Mouse (Mus musculus): Measurements from ENCODE around the gene Pou2f2.
A peak's percentile ranks its signal among the peaks of the same experiment; 100 is the strongest.

Pou2f2 gene

DNA sequence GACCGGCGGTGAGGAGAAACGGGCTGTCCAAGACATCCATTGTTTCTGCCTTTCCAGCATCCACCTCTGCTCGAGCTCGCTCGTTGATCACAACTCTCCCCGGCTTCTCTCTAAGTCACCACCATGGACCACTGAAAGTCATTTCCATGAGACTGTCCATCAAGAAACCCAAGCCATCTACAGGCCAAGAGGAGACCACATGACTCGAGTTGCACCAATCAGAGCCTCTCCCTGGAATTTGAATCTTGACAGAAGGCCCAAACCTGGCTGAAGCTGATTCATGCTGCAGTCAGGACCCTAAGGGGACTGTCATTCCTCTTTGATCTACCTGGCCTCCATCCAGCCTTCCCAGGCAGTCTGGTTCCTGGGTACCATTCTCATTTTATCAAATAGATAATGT, 12.6 kb upstream of the Pou2f2 start:
- no peak for DNase-seq

DNA sequence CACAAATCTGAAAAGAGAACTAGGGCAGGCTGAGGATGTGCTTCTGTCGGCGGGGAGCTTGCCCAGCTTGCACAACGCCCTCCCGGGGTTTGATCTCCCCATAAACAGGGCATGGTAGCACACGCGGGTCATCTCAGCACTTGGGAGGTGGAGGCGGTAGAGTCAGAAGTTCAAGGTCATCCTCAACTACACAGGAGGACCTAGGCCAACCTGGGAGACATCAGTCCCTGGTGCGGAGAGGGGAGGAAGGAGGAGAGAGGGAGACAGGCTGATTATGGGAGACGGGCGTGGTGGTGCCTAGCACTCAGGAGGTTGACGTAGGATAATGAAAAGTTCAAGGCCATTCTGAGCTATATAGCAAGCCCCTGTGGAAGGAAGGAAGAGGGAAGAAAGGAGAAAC, 11.3 kb upstream of the Pou2f2 start:
- no peak for DNase-seq

- peak; percentile 93 for DNase-seq
Observed at GRCm38 (mm10) chr7:25187662-25188650, 8.4 kb upstream of the Pou2f2 start.

DNA sequence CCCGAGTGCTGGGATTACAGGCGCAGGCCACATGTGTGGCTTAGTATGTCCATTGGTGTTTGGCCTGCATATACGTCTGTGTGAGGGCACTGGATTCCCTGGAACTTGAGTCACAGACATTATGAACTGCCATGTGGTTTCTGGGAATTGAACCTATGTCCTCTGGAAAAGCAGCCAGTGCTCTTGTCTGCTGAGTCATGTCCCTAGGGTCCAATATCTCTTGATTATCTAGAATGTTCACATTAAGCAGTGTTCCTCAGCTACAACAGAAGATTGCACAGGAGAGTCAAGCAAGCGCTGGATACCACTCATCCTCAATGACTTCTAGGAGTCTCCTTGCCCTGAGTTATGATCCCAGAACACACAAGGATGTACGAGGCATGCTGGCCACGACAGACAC, 4.6 kb upstream of the Pou2f2 start:
- no peak for DNase-seq

DNA sequence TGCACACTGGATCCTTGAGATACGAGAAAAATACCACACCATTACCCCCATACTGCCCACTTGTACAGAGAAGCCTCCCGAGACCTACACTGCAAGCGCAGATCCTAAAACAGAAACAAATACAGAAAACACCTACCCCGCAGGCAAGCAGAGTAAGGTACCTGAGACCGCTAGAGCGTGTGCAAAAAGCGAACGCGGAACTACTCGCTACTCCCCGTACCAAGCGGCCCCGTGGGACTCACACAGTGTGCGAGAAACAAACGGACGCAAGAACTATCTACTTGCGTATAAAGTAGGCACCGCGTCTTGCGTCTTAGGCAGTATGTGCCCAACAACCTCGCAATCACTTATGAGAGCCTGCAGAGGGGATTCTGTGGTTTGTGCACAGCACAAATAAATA, 2.3 kb upstream of the Pou2f2 start:
- DNase-seq = no peak

GRCm38 (mm10) chr7:25181331-25181790, 1.8 kb upstream of the Pou2f2 start:
- DNase-seq = peak; percentile 48

DNA sequence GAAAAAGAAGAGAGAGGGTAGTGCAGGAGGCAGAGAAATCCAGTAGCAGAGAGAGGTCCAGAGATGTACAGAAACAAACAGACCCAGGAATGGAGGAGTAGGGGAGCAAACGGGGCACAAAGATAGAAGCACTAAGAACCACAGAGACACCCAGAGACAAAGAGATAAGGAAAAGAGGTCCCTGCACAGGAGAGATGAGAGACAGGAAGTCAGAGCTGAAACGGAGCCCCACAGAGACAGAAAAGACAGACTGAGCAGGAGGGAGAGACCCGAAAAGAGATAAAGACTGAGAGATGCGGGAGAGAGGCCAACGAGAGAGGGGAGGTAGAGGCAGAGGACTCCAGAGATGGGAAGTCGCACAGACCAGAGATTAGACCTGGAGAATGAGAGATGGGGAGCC, 986 bp upstream of the Pou2f2 start:
- no peak for DNase-seq

GRCm38 (mm10) chr7:25178787-25179605, 530 bp downstream of the Pou2f2 start:
- peak; percentile 40 for DNase-seq

DNA sequence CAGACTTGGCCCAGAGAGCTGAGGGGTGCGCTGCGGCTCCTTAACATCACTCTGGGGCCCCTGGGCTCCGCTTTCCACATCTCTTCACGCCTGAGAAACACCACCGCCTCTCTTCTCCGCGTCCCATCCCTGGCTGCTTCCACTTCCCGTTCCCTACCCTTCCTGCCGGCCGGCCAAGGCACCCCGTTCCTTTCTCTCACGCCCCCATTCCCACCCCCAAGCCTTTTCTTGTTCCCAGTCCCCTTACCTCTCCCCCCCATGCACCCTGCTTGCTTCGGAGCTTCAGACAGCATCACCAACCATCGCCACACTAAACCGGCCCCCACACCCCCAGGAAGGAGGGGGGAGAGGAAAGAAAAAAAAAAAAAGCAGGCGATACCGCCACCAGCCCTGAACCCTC, 1.2 kb downstream of the Pou2f2 start:
- DNase-seq = no peak

GRCm38 (mm10) chr7:25174343-25174742, 5.2 kb downstream of the Pou2f2 start:
- no peak for DNase-seq

- DNase-seq = no peak
Observed at GRCm38 (mm10) chr7:25172669-25173068, 6.9 kb downstream of the Pou2f2 start.

GRCm38 (mm10) chr7:25170583-25170982, 8.9 kb downstream of the Pou2f2 start:
- no peak for DNase-seq

GRCm38 (mm10) chr7:25166106-25166505, 13.4 kb downstream of the Pou2f2 start:
- no peak for DNase-seq

DNA sequence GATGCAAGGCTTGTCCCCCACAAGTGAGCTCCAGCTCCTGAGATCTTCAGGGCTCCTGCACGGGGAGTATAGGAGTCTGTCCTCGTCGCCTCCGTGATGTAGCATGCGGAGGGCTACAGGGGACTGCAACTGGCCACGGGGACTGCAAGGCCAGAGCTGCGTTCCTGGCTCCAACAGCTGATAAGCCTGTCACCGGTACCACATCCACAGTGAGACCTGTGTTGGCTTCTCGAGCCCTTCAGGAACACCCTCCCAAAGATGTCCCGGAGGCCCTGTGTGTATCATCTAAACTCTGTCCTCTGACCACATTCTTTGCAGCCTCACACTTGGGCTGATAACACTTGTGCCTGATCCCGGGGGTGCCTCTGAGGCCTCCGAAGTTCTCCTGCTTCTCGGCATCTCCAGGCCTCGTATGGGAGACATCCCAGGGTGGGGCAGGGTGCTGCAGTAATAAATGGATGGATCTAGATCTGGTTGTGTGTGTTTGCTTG, 23.3 kb downstream of the Pou2f2 start:
- no peak for DNase-seq

DNA sequence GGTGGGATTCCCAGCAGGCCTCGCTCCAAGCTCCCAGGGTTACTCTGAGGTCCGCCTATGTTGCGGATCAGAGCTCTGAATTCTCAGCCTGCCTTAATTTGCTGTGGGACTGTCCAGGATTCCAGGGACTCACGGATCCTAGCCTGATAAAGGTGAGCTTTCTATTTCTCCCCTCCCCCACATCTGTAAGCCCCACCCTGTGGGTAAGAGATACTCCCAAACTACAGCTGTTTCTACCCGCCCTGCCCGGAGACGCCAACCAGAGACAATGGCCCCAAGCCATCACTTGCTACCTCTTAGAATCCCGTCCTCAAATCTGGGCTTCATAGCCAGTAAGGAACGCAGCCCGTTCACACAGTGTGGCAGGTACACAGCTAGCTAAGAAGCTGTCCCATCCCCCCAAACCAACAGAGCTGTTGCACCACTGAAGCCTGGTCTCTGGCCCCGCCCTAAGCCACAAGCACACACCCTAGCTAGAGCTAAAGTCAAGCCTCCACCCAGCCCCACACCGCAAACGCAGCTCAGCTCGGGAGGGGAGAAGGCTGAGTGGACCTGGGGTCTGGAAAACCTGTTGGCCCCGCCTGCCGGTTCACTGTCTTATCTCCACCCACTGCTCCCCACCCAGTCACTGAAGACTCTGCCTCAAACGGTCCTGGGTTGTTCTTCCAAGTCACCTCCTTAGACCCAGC, 23.9 kb downstream of the Pou2f2 start:
- no peak for DNase-seq

GRCm38 (mm10) chr7:25154648-25155047, 24.9 kb downstream of the Pou2f2 start:
- no peak for DNase-seq

DNA sequence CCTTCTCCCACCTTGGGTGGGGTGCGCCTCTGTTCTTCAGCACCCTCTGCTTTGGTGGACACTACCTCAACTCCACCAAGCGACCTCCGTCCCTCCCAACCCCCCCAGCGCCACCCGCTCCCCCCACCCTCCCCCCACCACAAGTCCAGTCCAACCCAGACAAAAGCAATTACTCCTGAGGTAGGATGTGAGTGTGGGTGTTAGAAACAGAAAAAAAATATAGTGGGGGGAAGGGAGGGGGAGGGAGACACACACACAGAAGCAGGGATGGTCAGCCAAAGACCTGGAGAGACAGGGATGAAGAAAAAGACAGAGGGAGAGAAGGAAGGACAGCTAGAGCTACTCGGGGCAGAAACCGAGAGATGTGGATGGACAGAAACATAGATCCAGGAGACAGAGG, 25.7 kb downstream of the Pou2f2 start:
- DNase-seq = no peak

DNA sequence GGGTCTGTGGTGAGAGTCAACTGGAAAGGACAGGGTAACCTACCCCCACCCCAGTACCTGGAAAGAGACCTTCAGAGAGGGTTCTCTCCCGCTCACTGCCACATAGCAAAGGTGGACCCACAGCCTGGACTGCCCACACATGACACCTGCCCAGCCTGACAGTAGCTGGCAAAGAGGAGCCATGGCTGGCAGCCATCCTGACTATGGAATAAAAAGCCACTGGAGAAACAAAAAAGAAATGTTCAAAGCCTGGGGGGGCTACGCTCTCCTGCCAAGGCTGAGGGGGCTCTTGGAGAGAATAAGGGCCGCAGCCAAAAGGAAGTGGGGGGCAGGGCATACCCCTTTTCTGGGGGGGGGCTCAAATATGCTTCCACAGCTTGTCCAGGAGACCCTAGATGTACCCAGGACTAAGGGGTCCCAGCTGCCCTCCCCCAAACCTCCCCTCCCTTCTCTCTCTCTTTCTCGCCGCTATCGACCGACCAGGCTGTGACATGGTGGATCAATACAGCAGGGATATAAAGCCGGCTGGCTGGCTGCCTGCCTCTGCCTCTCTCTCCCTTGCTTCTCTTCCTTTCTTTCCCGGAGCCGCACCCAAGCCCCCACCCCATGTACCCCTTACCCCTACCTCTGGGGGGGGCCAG, 27.5 kb downstream of the Pou2f2 start:
- no peak for DNase-seq

- DNase-seq = no peak
Observed at GRCm38 (mm10) chr7:25151009-25151408, 28.5 kb downstream of the Pou2f2 start.

DNA sequence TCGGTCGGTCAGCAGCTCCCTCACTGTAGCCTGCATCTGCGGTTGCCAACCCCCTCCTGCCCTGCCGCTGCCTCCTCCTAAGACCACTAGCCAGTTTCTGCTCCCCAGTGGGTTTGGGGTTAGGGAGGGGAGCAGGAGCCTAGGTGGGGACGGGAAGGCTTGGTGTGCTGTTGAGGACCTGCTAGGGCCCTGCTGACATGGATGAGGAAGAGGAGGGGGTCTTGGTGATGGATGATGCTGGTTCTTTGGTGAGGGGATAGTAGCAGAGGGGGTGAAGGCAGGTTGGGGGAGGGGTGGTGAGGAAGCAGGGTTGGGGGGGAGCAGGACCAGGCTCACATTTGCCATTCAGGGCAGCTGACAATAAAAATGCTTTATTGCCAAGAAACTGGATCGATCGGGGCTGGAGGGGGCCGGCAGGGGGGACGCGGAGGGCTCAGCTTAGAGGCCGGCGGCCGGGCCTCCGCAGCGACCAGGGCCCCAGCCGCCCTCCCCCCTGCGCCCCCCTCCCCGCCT, 29.3 kb downstream of the Pou2f2 start:
- DNase-seq = no peak

DNA sequence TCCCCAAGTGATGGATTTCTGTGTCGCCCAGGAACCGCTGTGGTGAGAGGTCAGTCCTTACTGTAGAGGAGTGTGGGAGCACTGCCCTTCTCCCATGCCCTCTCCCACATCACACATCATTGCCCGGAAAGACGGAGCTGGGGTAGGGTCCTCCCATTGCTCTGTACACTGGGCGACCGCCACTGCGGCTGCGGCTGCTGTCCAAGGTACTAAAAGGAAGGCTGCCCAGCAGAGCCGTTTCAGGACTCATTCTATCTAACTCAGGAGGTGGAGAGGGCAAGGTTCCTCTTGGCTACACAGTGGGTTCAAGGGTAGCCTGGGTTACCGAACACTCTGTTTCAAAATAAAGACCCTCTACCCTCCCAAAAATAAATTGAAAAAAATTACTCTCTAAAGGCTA, 33.6 kb downstream of the Pou2f2 start:
- DNase-seq = no peak

DNA sequence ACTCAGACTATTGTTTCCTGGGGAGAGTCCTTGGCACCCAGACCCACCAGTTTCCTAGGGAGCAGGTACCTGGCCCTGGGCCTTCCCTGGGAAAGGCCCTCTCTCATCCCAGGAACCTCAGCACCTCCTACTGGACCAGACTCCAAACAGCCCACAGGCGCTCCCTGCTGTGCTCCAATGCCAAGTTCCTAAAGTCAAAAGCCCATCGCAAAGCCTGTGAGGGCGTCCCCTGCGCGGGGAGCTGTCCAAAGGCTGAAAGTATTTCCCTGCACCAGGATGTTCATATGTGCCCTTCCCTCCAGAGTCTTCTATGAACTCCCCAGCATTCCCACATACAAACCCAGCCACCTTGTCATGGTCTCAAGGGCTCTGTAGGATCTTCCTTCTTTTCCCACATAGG, 37.8 kb downstream of the Pou2f2 start:
- no peak for DNase-seq
